Mouse (Mus musculus) forebrain, embryonic 11.5 days (tissue): ENCODE data around the gene Rap2c. TPM values are rescaled to one million over a fixed set of nuclear protein-coding genes. Genes with fewer than 3 reads are reported as not detected.

Experiments
- polyA plus RNA-seq: library from polyadenylated mRNA; unstranded; fragments of >200 nt; fragmentation: Nextera tagmentation; extraction: Ambion mirVana; gene quantifications from 2 replicates; pipeline ENCODE4 v1.2.1, GENCODE M21; 2014

Gene Rap2c
- polyA plus RNA-seq, 1 experiment from 2014 or later: 25.9 TPM

Other genes with a start within 250 kb of the Rap2c start
- gene Stk26, start 177.0 kb downstream of the Rap2c start, polyA plus RNA-seq: 2.0 and 3.0 TPM in 2 replicates
- not detected in 2 replicates for gene Frmd7, start 75.3 kb downstream of the Rap2c start, polyA plus RNA-seq
- gene Mbnl3, start 188.5 kb upstream of the Rap2c start, polyA plus RNA-seq: 6.9 and 7.2 TPM in 2 replicates